Mouse (Mus musculus) retina, embryonic 14.5 days (tissue): Measurements from ENCODE around the gene Sycp3.
"Not testable (repeated sequence)": the region's sequence is repeated elsewhere in the genome, so short reads cannot be mapped to it uniquely, and the experiment has no call there.

ENCODE experiments used
- DNase-seq: peaks from one replicate; pipeline ENCODE4 v3.0.0-alpha.2; 2015; ENCODE audit warnings: low spot score

Sycp3 gene

GRCm38 (mm10) chr10:88501370-88501769 is 42.0 kb downstream of the Sycp3 start:
- no peak for DNase-seq

GRCm38 (mm10) chr10:88501886-88502765 is 42.8 kb downstream of the Sycp3 start:
- DNase-seq, result peak; percentile 7

- no peak for DNase-seq
These were observed 43.5 kb downstream of the Sycp3 start for GRCm38 (mm10) chr10:88502919-88503318.

GRCm38 (mm10) chr10:88503421-88504314 is 44.3 kb downstream of the Sycp3 start, which contains the start of gene Chpt1:
Gene Chpt1, minus strand, starts transcription at chr10:88504073.
- peak; percentile 86 for DNase-seq

GRCm38 (mm10) chr10:88504481-88504880 is 45.1 kb downstream of the Sycp3 start:
- DNase-seq, result no peak

- no peak for DNase-seq
These were observed 45.9 kb downstream of the Sycp3 start for GRCm38 (mm10) chr10:88505256-88505655.

- no peak for DNase-seq
These were observed 48.3 kb downstream of the Sycp3 start for GRCm38 (mm10) chr10:88507691-88508143.

GRCm38 (mm10) chr10:88510503-88511271 is 51.3 kb downstream of the Sycp3 start:
- DNase-seq, result no peak

GRCm38 (mm10) chr10:88511355-88511754 is 52.0 kb downstream of the Sycp3 start:
- DNase-seq, result no peak

GRCm38 (mm10) chr10:88513574-88514135 is 54.3 kb downstream of the Sycp3 start:
- DNase-seq, result no peak

- no peak for DNase-seq
These were observed 55.1 kb downstream of the Sycp3 start for GRCm38 (mm10) chr10:88514495-88514894.

- not testable (repeated sequence) for DNase-seq
These were observed 55.7 kb downstream of the Sycp3 start for GRCm38 (mm10) chr10:88515049-88515448.

- no peak for DNase-seq
These were observed 63.4 kb downstream of the Sycp3 start for GRCm38 (mm10) chr10:88522795-88523194.
